ENCODE assay signal across 9 mouse cellular contexts in genomic region chr1:153424271-153424670, GRCm38 (mm10). TPM values are rescaled to one million over a fixed set of nuclear protein-coding genes. Genes with fewer than 3 reads are reported as not detected.
DNase-seq lines count a peak whose midpoint lies in the region; ATAC-seq and TF ChIP-seq lines count a peak whose summit lies in the region.
"Had no signal": no experiment of that assay in that cellular context is flagged by ENCODE, and none has a peak within 500 bp of the region (broad histone marks: within the 10 kb centered on the region; RNA-seq: fewer than 3 reads in every experiment).

No protein-coding gene starts in this region.

- DNase-seq in kidney, adult 11 months: no peak
- peak; percentile 77 for DNase-seq in ZHBTc4 (ENCODE audit: low read depth, low spot score)
- DNase-seq in limb, embryonic 14.5 days (ENCODE audit: low spot score): no peak
- no peak for DNase-seq in adrenal gland, postnatal 25 days
- no peak for DNase-seq in urinary bladder, adult 18-20 months (ENCODE audit: low spot score in 2 of 2)

- no peak overlapping the region for H3K27ac ChIP-seq in kidney, embryonic 16.5 days (ENCODE audit: low read length)
- H3K27ac ChIP-seq in limb, embryonic 14.5 days (replicated peaks; ENCODE audit: low read depth, low read length): no peak overlapping the region
- H3K27ac ChIP-seq in olfactory bulb, adult 2 months (ENCODE audit: insufficient read depth, low read depth, low read length): no peak overlapping the region

- no peaks in the 10 kb centered on the region for H3K36me3 ChIP-seq in kidney, embryonic 16.5 days (ENCODE audit: insufficient read depth, low read length)
- H3K36me3 ChIP-seq in erythroblast, embryonic 14.5 days (ENCODE audit: control insufficient read depth): no peaks in the 10 kb centered on the region
- no peaks in the 10 kb centered on the region for H3K36me3 ChIP-seq in limb, embryonic 14.5 days (ENCODE audit: control insufficient read depth, insufficient read depth, low read length)

- 30% methylated on average over 12 of the region's 12 CpGs for WGBS in kidney, embryonic 16.5 days
- 29% methylated on average over 12 of the region's 12 CpGs for WGBS in limb, embryonic 14.5 days
- WGBS in olfactory bulb, adult 2 months: 19% methylated on average over 12 of the region's 12 CpGs

- peaks cover 6% of the 10 kb centered on the region for H3K4me1 ChIP-seq in kidney, embryonic 16.5 days (ENCODE audit: insufficient read depth, low read length)
- H3K4me1 ChIP-seq in erythroblast, embryonic 14.5 days (ENCODE audit: control insufficient read depth): peaks cover 27% of the 10 kb centered on the region
- peaks cover 7% of the 10 kb centered on the region; the same call in 1 of the 2 replicates for H3K4me1 ChIP-seq in limb, embryonic 14.5 days (ENCODE audit: control insufficient read depth, insufficient read depth, low read length)
- H3K4me1 ChIP-seq in olfactory bulb, adult 2 months (ENCODE audit: control insufficient read depth, insufficient read depth, low read length): peaks cover 12% of the 10 kb centered on the region

- no peaks in the 10 kb centered on the region for H3K27me3 ChIP-seq in kidney, embryonic 16.5 days (ENCODE audit: insufficient read depth, low read length)
- peaks cover 23% of the 10 kb centered on the region for H3K27me3 ChIP-seq in erythroblast, embryonic 14.5 days (ENCODE audit: control insufficient read depth)
- H3K27me3 ChIP-seq in limb, embryonic 14.5 days (ENCODE audit: control insufficient read depth, insufficient read depth, low read length): peaks cover 16% of the 10 kb centered on the region; the same call in 1 of the 2 replicates

- TF ChIP-seq CTCF in olfactory bulb, adult 2 months (IDR thresholded peaks at IDR 0.05; ENCODE audit: insufficient read depth, low read depth, low read length): no peak

- H3K4me3 ChIP-seq in kidney, embryonic 16.5 days (ENCODE audit: low read length): peak overlapping the region; percentile 65
- H3K4me3 ChIP-seq in erythroblast, embryonic 14.5 days (replicated peaks): peak overlapping the region; percentile 70
- peak overlapping the region; percentile 42 for H3K4me3 ChIP-seq in limb, embryonic 14.5 days (replicated peaks; ENCODE audit: low read length)
- peak overlapping the region; percentile 65 for H3K4me3 ChIP-seq in olfactory bulb, adult 2 months (ENCODE audit: insufficient read depth, low read depth, low read length)

- peak overlapping the region; percentile 100 for H3K4me2 ChIP-seq in kidney, embryonic 16.5 days (replicated peaks; ENCODE audit: low read depth, low read length)
- H3K4me2 ChIP-seq in limb, embryonic 14.5 days (replicated peaks; ENCODE audit: low read depth, low read length, severe bottlenecking): peak overlapping the region; percentile 96

- peak; percentile 25 for ATAC-seq in kidney, embryonic 16.5 days (ENCODE audit: low FRiP score, low TSS enrichment)
- no peak for ATAC-seq in limb, embryonic 14.5 days (ENCODE audit: low FRiP score, low read depth)

- H3K9me3 ChIP-seq in kidney, embryonic 16.5 days (ENCODE audit: low read length): no peaks in the 10 kb centered on the region
- no peaks in the 10 kb centered on the region; the same call in 1 of the 2 replicates for H3K9me3 ChIP-seq in erythroblast, embryonic 14.5 days (ENCODE audit: control insufficient read depth, low read length)
- no peaks in the 10 kb centered on the region for H3K9me3 ChIP-seq in limb, embryonic 14.5 days (ENCODE audit: control insufficient read depth, low read length)

- TF ChIP-seq POLR2A in limb, embryonic 14.5 days (IDR thresholded peaks at IDR 0.05; ENCODE audit: borderline replicate concordance, extremely low read depth, insufficient read depth, insufficient read length): no peak
- TF ChIP-seq POLR2A in olfactory bulb, adult 2 months (IDR thresholded peaks at IDR 0.05; ENCODE audit: insufficient read depth, low read depth, low read length): no peak

- H3K9ac ChIP-seq in kidney, embryonic 16.5 days (replicated peaks; ENCODE audit: low read length): no peak overlapping the region
- no peak overlapping the region for H3K9ac ChIP-seq in limb, embryonic 14.5 days (ENCODE audit: low read depth, low read length, severe bottlenecking)

RNA-seq across cellular contexts. Expression of gene Shcbp1l, which starts 0.7 kb away (rescaled TPM):
- 0.21 and 0.50 TPM in 2 replicates for polyA plus RNA-seq in kidney, embryonic 16.5 days (2015; fragmentation: Nextera tagmentation; extraction: Ambion mirVana)
- polyA plus RNA-seq in erythroblast, embryonic 14.5 days (2012): not detected in 2 replicates
- 0.59 and 1.5 TPM in 2 replicates for polyA plus RNA-seq in limb, embryonic 14.5 days (2012; rRNA removed)
- 0.17 and 0.32 TPM in 2 replicates for polyA plus RNA-seq in limb, embryonic 14.5 days (2014; fragmentation: Nextera tagmentation; extraction: Ambion mirVana)
- not detected in 2 replicates for polyA plus RNA-seq in olfactory bulb, adult 2 months (2012; ENCODE audit: insufficient read depth, insufficient read length, low replicate concordance, missing spikeins)
- total RNA-seq in adrenal gland, postnatal 25 days (2021): 0.33 and 1.00 TPM in 2 replicates
- polyA plus RNA-seq: small intestine, adult 2 months had no signal
